Mouse (Mus musculus) left cerebral cortex, postnatal 4 days (tissue): ENCODE data around the gene Vamp8. TPM values are rescaled to one million over a fixed set of nuclear protein-coding genes. Genes with fewer than 3 reads are reported as not detected.

Experiments used
- DNase-seq: peaks from one replicate; pipeline ENCODE4 v3.0.0-alpha.2; 2022
- intact Hi-C: fragments of 180-260 bp; cut with DNase I; formaldehyde crosslinking; loops from one replicate; pipeline ENCODE4 v1.15.1; 2025
- total RNA-seq, 2 experiments: library from RNA; stranded (reverse); gene quantifications; 2 replicates each; pipeline ENCODE4 v1.2.3; 2021

The Vamp8 gene
- total RNA-seq, 2 experiments from 2014 or later, result 7.2 to 7.3 TPM

GRCm38 (mm10) chr6:72357164-72358079 lies 33.1 kb downstream of the Vamp8 start:
- intact Hi-C loops, result no loop called here
- no peak for DNase-seq

- intact Hi-C loops, result no loop called here
- DNase-seq, result no peak
Measured at GRCm38 (mm10) chr6:72356001-72356532, 34.4 kb downstream of the Vamp8 start.

GRCm38 (mm10) chr6:72355066-72355911 lies 35.2 kb downstream of the Vamp8 start, which contains the start of gene Tmem150a:
Gene Tmem150a, plus strand, starts transcription at chr6:72355447.
- intact Hi-C loops, result no loop called here

GRCm38 (mm10) chr6:72354025-72354424 lies 36.5 kb downstream of the Vamp8 start:
- DNase-seq, result no peak
- intact Hi-C loops, result no loop called here

More at GRCm38 (mm10) chr6:72355066-72355911, 35.2 kb downstream of the Vamp8 start, which contains the start of gene Tmem150a:
- DNase-seq, result peak; percentile 74

- intact Hi-C loops, result no loop called here
- DNase-seq, result no peak
Measured at GRCm38 (mm10) chr6:72352636-72353405, 37.7 kb downstream of the Vamp8 start.

- intact Hi-C loops, result no loop called here
- no peak for DNase-seq
Measured at GRCm38 (mm10) chr6:72350214-72350613, 40.3 kb downstream of the Vamp8 start.

GRCm38 (mm10) chr6:72348411-72348810 lies 42.1 kb downstream of the Vamp8 start:
- intact Hi-C loops, result no loop called here
- no peak for DNase-seq

- DNase-seq, result peak; percentile 66
- intact Hi-C loops, result no loop called here
Measured at GRCm38 (mm10) chr6:72347166-72347941, 43.1 kb downstream of the Vamp8 start, which contains the start of gene 0610030E20Rik. Gene 0610030E20Rik, plus strand, starts transcription at chr6:72347317.

- no peak for DNase-seq
- intact Hi-C loops, result no loop called here
Measured at GRCm38 (mm10) chr6:72346261-72346660, 44.2 kb downstream of the Vamp8 start.

GRCm38 (mm10) chr6:72345633-72346032 lies 44.9 kb downstream of the Vamp8 start:
- DNase-seq, result no peak
- intact Hi-C loops, result no loop called here

GRCm38 (mm10) chr6:72345074-72345567 lies 45.4 kb downstream of the Vamp8 start, which contains the start of gene Usp39:
Gene Usp39, minus strand, starts transcription at chr6:72345184.
- intact Hi-C loops, result no loop called here
- DNase-seq, result peak; percentile 92

- intact Hi-C loops, result no loop called here
- no peak for DNase-seq
Measured at GRCm38 (mm10) chr6:72344396-72345073, 46.0 kb downstream of the Vamp8 start.

GRCm38 (mm10) chr6:72340481-72340880 lies 50.0 kb downstream of the Vamp8 start:
- intact Hi-C loops, result no loop called here

More at GRCm38 (mm10) chr6:72340481-72340880, 50.0 kb downstream of the Vamp8 start:
- no peak for DNase-seq

Other genes starting within 250 kb of the Vamp8 start
- gene Atoh8, start 155.1 kb downstream of the Vamp8 start, total RNA-seq, result 1 to 10 TPM; 1.8 TPM
- under 1 TPM in 1 of 2 experiments, not detected in 1; 0.26 TPM for gene Sftpb, start 86.1 kb downstream of the Vamp8 start, total RNA-seq
- gene Usp39, start 45.5 kb downstream of the Vamp8 start, total RNA-seq, result 10 to 100 TPM; 36.2 to 37.1 TPM
- gene 0610030E20Rik, start 43.4 kb downstream of the Vamp8 start, total RNA-seq, result 10 to 100 TPM; 17.2 to 19.3 TPM
- gene Tmem150a, start 35.3 kb downstream of the Vamp8 start, total RNA-seq, result 10 to 100 TPM; 28.5 to 32.2 TPM
- gene Rnf181, start 23.7 kb downstream of the Vamp8 start, total RNA-seq, result 10 to 100 TPM; 56.5 to 57.0 TPM
- gene Vamp5, start 10.2 kb downstream of the Vamp8 start, total RNA-seq, result 1 to 10 TPM; 5.9 to 8.4 TPM
- 10 to 100 TPM; 18.6 to 21.1 TPM for gene Ggcx, start 23.6 kb upstream of the Vamp8 start, total RNA-seq
- gene Mat2a, start 48.9 kb upstream of the Vamp8 start, total RNA-seq, result 100 to 1,000 TPM; 184 to 193 TPM
- under 1 TPM; 0.36 to 0.68 TPM for gene Sh2d6, start 131.0 kb upstream of the Vamp8 start, total RNA-seq
- 1 to 10 TPM; 2.1 to 3.4 TPM for gene Capg, start 153.7 kb upstream of the Vamp8 start, total RNA-seq
- gene Elmod3, start 207.7 kb upstream of the Vamp8 start, total RNA-seq, result 10 to 100 TPM; 11.9 to 12.1 TPM
- 10 to 100 TPM; 16.3 to 20.3 TPM for gene Retsat, start 207.8 kb upstream of the Vamp8 start, total RNA-seq
- 10 to 100 TPM; 29.7 to 30.3 TPM for gene Tgoln1, start 226.3 kb upstream of the Vamp8 start, total RNA-seq